Mouse (Mus musculus): Measurements from ENCODE around the gene Zfp715.

Gene Zfp715

GRCm38 (mm10) chr7:43313013-43313428 lies at the start of gene Zfp715:
Zfp715 (minus strand) TSS chr7:43313294.
- peak; percentile 88 to 90 for DNase-seq

- DNase-seq: no peak
Measured at GRCm38 (mm10) chr7:43362021-43362420, 48.9 kb upstream of the Zfp715 start.

GRCm38 (mm10) chr7:43361442-43361841 lies 48.3 kb upstream of the Zfp715 start:
- no peak for DNase-seq

GRCm38 (mm10) chr7:43358556-43358955 lies 45.5 kb upstream of the Zfp715 start:
- DNase-seq: no peak

- no peak for DNase-seq
Measured at GRCm38 (mm10) chr7:43354893-43355835, 42.1 kb upstream of the Zfp715 start.

- no peak for DNase-seq
Measured at GRCm38 (mm10) chr7:43353758-43354157, 40.7 kb upstream of the Zfp715 start.

GRCm38 (mm10) chr7:43353118-43353517 lies 40.0 kb upstream of the Zfp715 start:
- peak; percentile 14 to 16 for DNase-seq

GRCm38 (mm10) chr7:43351154-43351553 lies 38.1 kb upstream of the Zfp715 start, which contains the start of gene Siglecf:
Siglecf (plus strand) TSS chr7:43351341.
- DNase-seq: no peak

GRCm38 (mm10) chr7:43349623-43350022 lies 36.5 kb upstream of the Zfp715 start:
- DNase-seq: peak; percentile 42 to 50

GRCm38 (mm10) chr7:43346571-43346970 lies 33.5 kb upstream of the Zfp715 start:
- no peak for DNase-seq

GRCm38 (mm10) chr7:43346148-43346547 lies 33.1 kb upstream of the Zfp715 start:
- no peak for DNase-seq

GRCm38 (mm10) chr7:43344491-43344890 lies 31.4 kb upstream of the Zfp715 start:
- no peak for DNase-seq

GRCm38 (mm10) chr7:43344020-43344419 lies 30.9 kb upstream of the Zfp715 start:
- no peak for DNase-seq

GRCm38 (mm10) chr7:43343191-43343590 lies 30.1 kb upstream of the Zfp715 start:
- DNase-seq: no peak

- DNase-seq: no peak
Measured at GRCm38 (mm10) chr7:43340771-43341170, 27.7 kb upstream of the Zfp715 start.

- DNase-seq: no peak
Measured at GRCm38 (mm10) chr7:43333899-43334298, 20.8 kb upstream of the Zfp715 start.

- DNase-seq: peak; percentile 18 to 37
Measured at GRCm38 (mm10) chr7:43333203-43333602, 20.1 kb upstream of the Zfp715 start.

GRCm38 (mm10) chr7:43328101-43328500 lies 15.0 kb upstream of the Zfp715 start:
- no peak for DNase-seq

- DNase-seq: no peak
Measured at GRCm38 (mm10) chr7:43326223-43326780, 13.2 kb upstream of the Zfp715 start.

GRCm38 (mm10) chr7:43312386-43313012 lies 595 bp downstream of the Zfp715 start:
- no peak for DNase-seq

- no peak for DNase-seq
Measured at GRCm38 (mm10) chr7:43311632-43312031, 1.5 kb downstream of the Zfp715 start.

- peak; percentile 7 to 13 for DNase-seq
Measured at GRCm38 (mm10) chr7:43309069-43309468, 4.0 kb downstream of the Zfp715 start.

GRCm38 (mm10) chr7:43305235-43305634 lies 7.9 kb downstream of the Zfp715 start:
- DNase-seq: no peak

GRCm38 (mm10) chr7:43291524-43291923 lies 21.6 kb downstream of the Zfp715 start:
- DNase-seq: no peak

All from B cell, adult 2 months (primary cell).